Mouse (Mus musculus): Measurements from ENCODE around the gene Txndc11. TPM values are rescaled to one million over a fixed set of nuclear protein-coding genes. Genes with fewer than 3 reads are reported as not detected.

Txndc11 gene
- total and polyA plus RNA-seq, 3 experiments = 24.9 to 33.7 TPM; not detected in 1

GRCm38 (mm10) chr16:11086299-11086698, 48.2 kb downstream of the Txndc11 start:
- no peaks in the 10 kb centered on the region for H3K4me1 ChIP-seq (ENCODE audit: control insufficient read depth in 1 of 2, insufficient read depth in 2 of 2, low read length in 2 of 2)
- TF ChIP-seq POLR2AphosphoS5 (IDR thresholded peaks at IDR 0.05; ENCODE audit: borderline replicate concordance, low read depth, low read length) (no peak), HCFC1 (IDR thresholded peaks at IDR 0.05; ENCODE audit: low read depth, low read length) (no peak)
- no peak overlapping the region for H3K4me3 ChIP-seq (ENCODE audit: control insufficient read depth in 1 of 2, insufficient read depth in 1 of 2, low read depth in 2 of 2, low read length in 2 of 2)
- H3K36me3 ChIP-seq (ENCODE audit: control insufficient read depth in 1 of 2, insufficient read depth in 2 of 2, low read length in 2 of 2) = peaks cover 2 to 19% of the 10 kb centered on the region in 2 experiments; a peak in 2 of 4 replicates
- DNase-seq (ENCODE audit: low read depth, low spot score) = no peak
- H3K27me3 ChIP-seq (ENCODE audit: control insufficient read depth in 1 of 2, insufficient read depth in 2 of 2, low read length in 2 of 2) = no peaks in the 10 kb centered on the region
- H3K9me3 ChIP-seq (replicated peaks; ENCODE audit: insufficient read depth, low read length) = no peaks in the 10 kb centered on the region
- no peak overlapping the region for H3K27ac ChIP-seq (ENCODE audit: control insufficient read depth, low read depth, low read length)
- H3K79me2 ChIP-seq (ENCODE audit: control insufficient read depth, insufficient read depth, low read length, poor library complexity) = no peaks in the 10 kb centered on the region
- no peak overlapping the region for H3K9ac ChIP-seq (ENCODE audit: control insufficient read depth, low read depth, low read length, poor library complexity, severe bottlenecking)

- Histone ChIP-seq H3K9me3 (replicated peaks; ENCODE audit: insufficient read depth, low read length) (no peaks in the 10 kb centered on the region), H3K4me3 (ENCODE audit: control insufficient read depth in 1 of 2, insufficient read depth in 1 of 2, low read depth in 2 of 2, low read length in 2 of 2) (no peak overlapping the region), H3K4me1 (ENCODE audit: control insufficient read depth in 1 of 2, insufficient read depth in 2 of 2, low read length in 2 of 2) (peaks cover 0 to under 1% of the 10 kb centered on the region in 2 experiments; a peak in 1 of 4 replicates), H3K36me3 (ENCODE audit: control insufficient read depth in 1 of 2, insufficient read depth in 2 of 2, low read length in 2 of 2) (peaks cover 4 to 11% of the 10 kb centered on the region in 2 experiments; a peak in 3 of 4 replicates), H3K27me3 (ENCODE audit: control insufficient read depth in 1 of 2, insufficient read depth in 2 of 2, low read length in 2 of 2) (no peaks in the 10 kb centered on the region), H3K27ac (ENCODE audit: control insufficient read depth, low read depth, low read length) (no peak overlapping the region), H3K79me2 (ENCODE audit: control insufficient read depth, insufficient read depth, low read length, poor library complexity) (no peaks in the 10 kb centered on the region), H3K9ac (ENCODE audit: control insufficient read depth, low read depth, low read length, poor library complexity, severe bottlenecking) (no peak overlapping the region)
- TF ChIP-seq SIN3A (IDR thresholded peaks at IDR 0.05; ENCODE audit: low read length) (no peak), TBP (IDR thresholded peaks at IDR 0.05; ENCODE audit: low read depth, low read length) (no peak), POLR2A (IDR thresholded peaks at IDR 0.05; ENCODE audit: control insufficient read depth in 1 of 2, insufficient read depth in 1 of 2, low read depth in 1 of 2, low read length in 2 of 2, poor library complexity in 1 of 2) (no peak), ZC3H11A (IDR thresholded peaks at IDR 0.05; ENCODE audit: low read depth, low read length) (no peak), ZNF384 (IDR thresholded peaks at IDR 0.05; ENCODE audit: low read depth, low read length) (no peak), SMC3 (IDR thresholded peaks at IDR 0.05; ENCODE audit: low read depth, low read length) (no peak)
- no peak for DNase-seq (ENCODE audit: low read depth, low spot score)
Measured at GRCm38 (mm10) chr16:11084181-11084580, 50.3 kb downstream of the Txndc11 start.

DNA sequence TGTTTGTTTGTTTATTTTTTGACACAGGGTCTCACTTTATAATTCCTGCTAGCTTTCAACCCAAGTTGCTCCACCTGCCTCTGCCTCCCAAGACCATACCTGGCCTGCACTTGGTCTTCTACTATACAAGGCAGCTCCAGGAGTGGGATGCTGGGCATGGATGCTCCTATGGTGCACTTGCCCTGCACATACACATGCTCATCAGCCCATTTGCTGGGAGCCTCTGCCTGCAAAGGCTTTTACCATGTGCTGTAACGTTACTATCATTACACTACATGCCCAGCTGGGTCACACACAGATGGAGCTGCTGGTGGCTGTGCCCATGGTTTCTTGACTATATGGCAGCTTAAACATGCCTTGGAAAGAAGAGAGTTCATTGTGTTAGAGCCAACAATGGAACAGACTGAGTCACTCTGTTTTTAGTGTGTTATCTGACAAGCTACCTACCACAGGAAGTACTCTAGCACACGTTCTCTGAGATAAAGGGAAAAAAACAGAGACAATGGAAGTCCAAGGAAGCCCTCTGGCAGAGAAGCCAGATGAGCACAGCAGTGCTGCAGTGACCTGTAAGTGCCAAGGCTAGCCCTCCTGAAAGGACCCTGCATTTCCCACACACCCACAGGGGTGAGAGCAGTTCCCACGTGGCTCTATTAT, 56.1 kb downstream of the Txndc11 start:
- peaks cover 11 to 20% of the 10 kb centered on the region in 2 experiments for H3K36me3 ChIP-seq (ENCODE audit: control insufficient read depth in 1 of 2, insufficient read depth in 2 of 2, low read length in 2 of 2)
- H3K27me3 ChIP-seq (ENCODE audit: control insufficient read depth in 1 of 2, insufficient read depth in 2 of 2, low read length in 2 of 2) = no peaks in the 10 kb centered on the region
- H3K27ac ChIP-seq (ENCODE audit: control insufficient read depth, low read depth, low read length) = peak overlapping the region; percentile 63
- peaks cover 7 to 16% of the 10 kb centered on the region in 2 experiments for H3K4me1 ChIP-seq (ENCODE audit: control insufficient read depth in 1 of 2, insufficient read depth in 2 of 2, low read length in 2 of 2)
- H3K4me3 ChIP-seq (ENCODE audit: control insufficient read depth in 1 of 2, insufficient read depth in 1 of 2, low read depth in 2 of 2, low read length in 2 of 2) = no peak overlapping the region
- no peaks in the 10 kb centered on the region for H3K9me3 ChIP-seq (replicated peaks; ENCODE audit: insufficient read depth, low read length)
- DNase-seq (ENCODE audit: low read depth, low spot score) = peak; percentile 83
- no peaks in the 10 kb centered on the region for H3K79me2 ChIP-seq (ENCODE audit: control insufficient read depth, insufficient read depth, low read length, poor library complexity)
- H3K9ac ChIP-seq (ENCODE audit: control insufficient read depth, low read depth, low read length, poor library complexity, severe bottlenecking) = no peak overlapping the region
- TF ChIP-seq JUND (IDR thresholded peaks at IDR 0.05; ENCODE audit: low read depth, low read length) (peak; percentile 78), ZMIZ1 (IDR thresholded peaks at IDR 0.05; ENCODE audit: low read depth, low read length) (no peak), USF2 (IDR thresholded peaks at IDR 0.05; ENCODE audit: borderline replicate concordance in 1 of 2, insufficient read depth in 1 of 2, low read depth in 1 of 2, low read length in 2 of 2) (no peak), ZC3H11A (IDR thresholded peaks at IDR 0.05; ENCODE audit: low read depth, low read length) (no peak), RCOR1 (IDR thresholded peaks at IDR 0.05; ENCODE audit: low read depth, low read length) (peak; percentile 85), MAFK (IDR thresholded peaks at IDR 0.05; ENCODE audit: borderline replicate concordance, low read depth, low read length) (no peak; the same call in 1 of the 2 replicates), USF1 (IDR thresholded peaks at IDR 0.05; ENCODE audit: low read depth, low read length) (no peak), E2F4 (IDR thresholded peaks at IDR 0.05; ENCODE audit: borderline replicate concordance, low read depth, low read length) (no peak), RAD21 (IDR thresholded peaks at IDR 0.05; ENCODE audit: low read depth, low read length) (no peak), SIN3A (IDR thresholded peaks at IDR 0.05; ENCODE audit: low read length) (peak; percentile 91), MXI1 (IDR thresholded peaks at IDR 0.05; ENCODE audit: low read depth, low read length) (peak; percentile 71; the same call in 1 of the 2 replicates), MEF2A (IDR thresholded peaks at IDR 0.05; ENCODE audit: extremely low read depth, insufficient replicate concordance, low read depth, low read length, poor library complexity, severe bottlenecking) (no peak), BHLHE40 (IDR thresholded peaks at IDR 0.05; ENCODE audit: borderline replicate concordance, low read depth, low read length) (peak; percentile 87), POLR2AphosphoS5 (IDR thresholded peaks at IDR 0.05; ENCODE audit: borderline replicate concordance, low read depth, low read length) (no peak), SMC3 (IDR thresholded peaks at IDR 0.05; ENCODE audit: low read depth, low read length) (peak; percentile 7; the same call in 1 of the 2 replicates), NRF1 (IDR thresholded peaks at IDR 0.05; ENCODE audit: insufficient read depth, low read depth, low read length, poor library complexity, severe bottlenecking) (0 out of 2 replicates have a peak, but pooled peaks have one; percentile 16), TCF12 (IDR thresholded peaks at IDR 0.05; ENCODE audit: low read depth, low read length) (peak; percentile 91), GATA1 (IDR thresholded peaks at IDR 0.05; ENCODE audit: low read depth, low read length) (peak; percentile 98), KAT2A (conservative IDR thresholded peaks at IDR 0.05; ENCODE audit: low read depth, low read length) (no peak)
